Mouse (Mus musculus): ENCODE measurements at regions not wholly inside any gene's neighbourhood (a gene's known extent, or its start where the extent isn't known, plus 50 kb on each side); places are given as distances from the start of the nearest gene placed in this dataset.

DNA sequence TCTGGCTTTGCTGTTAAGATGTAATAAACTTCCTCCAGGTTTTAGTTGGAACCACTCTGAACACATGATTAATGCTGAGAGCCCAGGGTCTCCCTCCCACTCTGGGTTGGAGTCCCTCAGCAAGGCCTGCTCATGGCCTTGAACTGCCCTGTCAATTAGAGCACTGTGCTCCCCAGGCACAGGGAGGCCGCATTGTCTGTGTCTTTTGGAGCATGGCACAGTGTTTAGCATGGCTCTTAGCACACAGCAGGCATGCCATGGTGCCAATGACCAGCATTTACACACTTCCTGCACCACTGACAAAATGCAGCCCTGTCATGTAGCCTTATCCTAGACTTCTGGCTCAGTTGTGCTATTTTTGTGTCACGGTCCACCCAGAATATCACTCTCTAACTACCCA, 398.2 kb upstream of the Mmadhc start:
- peak; percentile 44 for DNase-seq (ENCODE audit: low spot score)

DNA sequence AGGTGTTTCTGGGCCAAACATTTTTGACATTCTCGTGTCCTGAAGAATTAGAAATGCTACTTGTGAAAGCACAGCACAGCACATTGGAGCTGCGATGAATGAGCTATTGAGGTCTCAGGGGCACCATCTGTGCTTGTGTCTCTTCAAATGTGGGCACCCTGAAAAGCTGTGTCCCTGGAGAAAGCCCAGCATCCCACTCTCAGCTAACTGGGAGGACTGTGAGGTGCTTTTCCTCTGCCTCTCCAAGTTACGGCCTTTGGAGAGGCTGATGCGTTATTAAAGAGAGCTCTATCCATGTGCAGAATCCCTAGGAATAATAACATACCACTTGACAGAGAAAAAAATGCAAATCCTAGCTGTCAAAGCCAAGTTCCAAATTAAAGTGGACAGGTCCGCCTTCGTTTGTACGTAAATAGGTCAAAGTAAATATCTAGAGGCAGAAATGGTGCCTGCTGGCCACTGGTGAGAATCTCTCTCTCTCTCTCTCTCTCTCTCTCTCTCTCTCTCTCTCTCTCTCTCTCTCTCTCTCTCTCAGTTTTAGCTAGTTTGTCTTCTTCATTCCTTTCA, 397.3 kb upstream of the Mmadhc start:
- DNase-seq (ENCODE audit: low spot score): no peak

DNA sequence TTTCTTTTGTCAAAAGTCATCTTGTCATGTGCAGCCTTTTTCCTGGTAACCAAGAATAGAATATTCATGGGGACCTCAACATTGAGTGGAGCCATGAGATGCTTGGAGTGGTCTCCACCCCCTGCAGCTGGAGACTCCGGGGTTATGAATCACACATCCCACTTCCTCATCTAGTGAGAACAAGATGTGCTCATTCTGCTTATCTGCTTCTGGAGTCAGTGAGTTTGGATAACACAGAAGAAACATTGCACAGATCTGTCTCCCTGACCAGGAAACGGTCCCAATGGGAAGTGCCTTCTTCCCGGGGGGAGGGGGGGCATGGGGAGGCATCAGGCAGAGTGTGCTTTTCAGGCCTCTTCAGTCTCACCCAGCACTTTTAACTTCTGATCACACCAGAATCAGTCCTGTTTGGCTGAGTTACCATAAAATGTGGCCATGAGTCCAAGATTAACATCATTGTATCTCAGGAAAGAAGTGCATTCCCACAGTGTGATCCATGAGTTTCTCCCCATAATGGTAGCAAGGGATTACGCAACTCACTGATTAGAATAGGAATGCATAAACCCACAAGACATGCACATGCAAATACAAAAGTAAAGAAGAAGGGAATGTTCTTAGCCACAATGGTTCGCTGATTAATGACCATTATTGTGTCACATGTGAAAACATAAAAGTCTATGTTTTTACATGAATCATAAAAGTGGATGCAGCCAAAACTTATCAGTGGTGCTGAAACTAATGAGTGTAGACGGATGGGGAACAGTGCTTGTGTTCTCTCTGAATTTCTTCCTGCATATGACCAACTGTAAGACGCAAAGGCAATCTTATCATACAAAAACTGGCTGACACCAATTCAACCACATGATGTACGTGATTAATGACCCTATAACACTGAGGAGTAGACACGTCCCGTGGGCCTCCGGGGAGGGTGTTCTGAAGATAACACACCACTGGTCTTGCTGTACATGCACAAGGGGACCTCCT, 393.8 kb upstream of the Mmadhc start:
- DNase-seq (ENCODE audit: low spot score): no peak

DNA sequence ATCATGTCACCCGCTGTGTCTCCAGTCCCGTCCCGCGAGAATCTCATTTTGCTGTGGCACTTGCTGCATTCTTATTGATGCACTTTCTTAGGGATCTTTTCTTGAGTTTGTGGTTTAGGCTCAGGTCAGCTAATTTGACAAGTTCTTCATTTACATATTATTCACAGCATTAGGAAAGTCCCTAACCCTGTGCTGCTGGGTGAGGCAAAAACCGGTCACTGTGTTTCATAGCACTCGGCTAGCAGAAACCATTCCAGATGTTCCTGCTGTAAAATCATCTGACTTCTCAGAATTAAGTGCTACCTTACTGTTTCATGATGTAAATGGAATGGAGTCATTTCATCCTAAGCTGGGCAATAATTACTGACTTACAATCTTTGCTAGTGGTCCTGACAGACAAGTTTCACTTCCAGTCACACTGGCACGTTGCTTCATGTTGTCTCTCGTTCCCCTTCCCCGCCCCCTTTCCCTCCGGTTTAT, 391.1 kb upstream of the Mmadhc start:
- DNase-seq (ENCODE audit: low spot score): no peak

DNA sequence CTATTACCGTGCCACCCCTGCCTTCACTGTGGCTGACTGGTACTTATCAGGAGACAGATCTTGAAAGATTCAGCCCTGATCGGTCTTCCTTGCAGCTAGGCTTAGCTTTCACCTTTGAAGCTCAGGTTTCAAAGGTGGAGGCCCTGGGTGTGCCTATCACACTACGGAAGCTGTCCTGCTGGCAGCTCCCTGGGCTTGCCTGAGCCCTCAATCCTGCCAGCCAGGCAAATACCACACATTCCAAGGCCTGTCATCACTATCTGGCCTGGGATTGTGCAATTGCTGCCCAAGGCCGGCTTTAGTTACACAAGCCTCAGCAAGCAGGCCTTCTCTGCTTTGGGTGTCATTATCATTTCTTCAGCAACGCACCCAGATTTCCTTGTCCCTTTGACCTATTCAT, 390.6 kb upstream of the Mmadhc start:
- DNase-seq (ENCODE audit: low spot score): peak; percentile 64

DNA sequence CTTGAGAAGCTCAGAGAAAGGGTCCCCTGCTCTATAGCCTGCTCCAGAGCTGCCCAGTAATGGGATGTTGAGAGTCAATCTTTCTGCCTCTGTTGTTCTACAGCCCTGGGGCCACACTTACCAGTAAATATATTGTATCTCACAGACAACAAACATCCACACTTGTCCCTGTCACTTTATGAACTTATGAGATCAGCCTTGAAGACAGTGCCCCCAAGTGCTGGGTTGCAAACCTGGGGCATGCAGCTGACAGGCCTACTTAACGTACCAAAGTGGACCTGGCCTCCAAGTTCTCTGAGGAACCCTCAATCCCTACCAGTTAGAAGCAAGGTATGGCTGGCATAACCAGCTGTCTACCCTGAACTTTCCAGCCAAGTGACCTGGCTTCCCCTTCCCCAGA, 380.9 kb upstream of the Mmadhc start:
- no peak for DNase-seq (ENCODE audit: low spot score)

DNA sequence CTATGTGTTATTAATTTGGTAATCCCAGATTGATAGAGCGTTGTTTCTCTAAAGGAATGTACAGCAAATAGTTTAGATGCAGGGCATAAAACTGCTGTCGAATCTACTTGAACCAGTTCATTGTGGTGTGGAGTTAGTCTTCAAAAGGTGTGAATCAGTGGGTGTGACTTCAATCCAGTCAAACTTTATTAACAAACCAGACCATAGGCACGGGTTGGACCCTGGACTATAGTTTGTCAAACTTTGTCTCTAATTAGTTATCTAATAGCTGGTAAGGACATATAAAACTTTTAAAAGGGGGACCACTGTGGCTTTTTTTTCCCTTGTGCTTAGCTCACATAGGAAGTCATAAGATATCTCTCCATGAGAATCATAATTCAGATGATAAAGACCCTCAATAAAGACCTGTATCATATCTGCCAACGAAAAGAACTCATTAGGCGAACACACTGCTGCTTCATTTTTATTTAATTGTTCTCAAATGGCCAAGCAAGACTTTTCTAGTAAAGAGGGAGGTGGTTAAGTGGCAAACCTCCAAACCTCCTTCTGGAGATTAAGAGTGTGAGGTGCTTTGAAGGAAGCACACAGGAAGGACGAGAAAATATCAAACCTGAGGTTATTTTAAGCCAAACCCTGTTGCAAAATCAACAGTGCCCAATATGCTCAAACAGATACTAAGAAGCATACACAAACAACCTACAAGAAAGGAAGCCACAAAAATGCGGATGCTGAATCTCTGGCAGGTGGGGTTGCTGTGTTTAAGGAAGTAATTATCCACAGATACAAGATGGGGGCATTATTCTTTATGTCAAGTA, 379.3 kb upstream of the Mmadhc start:
- no peak for DNase-seq (ENCODE audit: low spot score)

DNA sequence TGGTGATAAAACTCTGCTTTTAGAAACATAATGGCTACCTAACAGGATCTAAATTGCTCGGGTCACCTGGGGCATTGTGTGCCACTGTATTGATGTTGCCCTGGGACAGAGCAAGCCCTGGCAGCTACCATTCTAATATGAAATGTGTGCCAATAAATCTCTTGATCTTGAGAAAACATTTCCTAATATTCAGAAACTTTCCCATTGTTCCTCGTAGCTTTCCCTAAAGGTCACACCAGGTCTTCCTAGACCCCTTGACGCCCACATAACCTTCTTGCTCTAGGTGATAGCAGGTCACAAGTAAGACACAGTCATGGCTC, 378.2 kb upstream of the Mmadhc start:
- DNase-seq (ENCODE audit: low spot score): no peak

DNA sequence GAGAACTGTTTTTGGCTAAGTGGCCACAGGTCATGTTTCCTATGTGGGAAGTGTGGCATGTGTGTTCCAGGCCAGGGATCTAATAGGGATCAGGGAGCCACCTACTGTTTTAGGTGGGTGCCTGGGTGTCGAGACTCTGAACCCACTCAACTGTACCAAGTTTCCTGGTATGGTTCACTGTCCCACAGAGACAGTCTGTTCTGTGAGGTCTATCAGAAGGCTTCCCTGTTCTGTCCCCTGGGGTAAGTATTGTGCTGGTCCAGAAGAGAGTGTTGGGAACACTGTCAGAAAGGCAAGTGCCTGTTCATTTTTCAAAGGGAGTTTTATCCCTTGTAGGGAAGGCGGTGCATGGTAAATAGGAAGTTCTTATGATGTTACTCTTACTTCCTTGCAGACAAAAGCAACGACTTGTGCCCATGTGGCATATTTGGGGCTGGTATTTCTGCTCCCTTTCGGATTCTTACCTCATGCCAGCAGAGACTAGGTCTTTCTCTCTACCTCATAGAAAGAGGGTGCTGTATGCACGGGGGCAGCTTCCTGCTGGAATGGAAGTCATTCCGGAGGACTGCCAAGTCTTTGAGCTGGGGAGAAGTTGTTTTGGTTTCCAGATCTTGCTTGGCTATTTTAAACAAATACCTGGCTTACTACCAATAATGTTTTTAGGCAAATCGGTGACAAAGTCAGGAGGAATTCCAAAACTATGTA, 377.7 kb upstream of the Mmadhc start:
- no peak for DNase-seq (ENCODE audit: low spot score)

DNA sequence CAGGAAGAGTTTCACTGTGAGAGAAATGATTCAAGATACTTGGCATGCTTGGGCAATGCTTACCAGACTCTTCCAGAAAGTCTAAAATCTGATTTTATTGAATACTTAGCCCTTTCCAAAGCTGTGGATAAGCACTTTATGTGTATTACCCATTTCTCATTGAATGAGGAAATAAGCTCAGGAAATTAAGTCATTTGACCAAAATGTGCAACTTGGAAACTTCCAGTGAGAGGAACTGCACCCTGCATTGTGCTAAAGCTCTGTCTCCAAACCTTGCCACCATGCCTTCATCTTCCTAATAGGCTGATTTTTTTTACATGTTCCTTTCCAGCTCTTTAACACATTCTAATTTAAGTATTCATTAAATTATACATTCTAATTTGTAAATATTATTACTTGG, 372.7 kb upstream of the Mmadhc start:
- DNase-seq (ENCODE audit: low spot score): no peak

DNA sequence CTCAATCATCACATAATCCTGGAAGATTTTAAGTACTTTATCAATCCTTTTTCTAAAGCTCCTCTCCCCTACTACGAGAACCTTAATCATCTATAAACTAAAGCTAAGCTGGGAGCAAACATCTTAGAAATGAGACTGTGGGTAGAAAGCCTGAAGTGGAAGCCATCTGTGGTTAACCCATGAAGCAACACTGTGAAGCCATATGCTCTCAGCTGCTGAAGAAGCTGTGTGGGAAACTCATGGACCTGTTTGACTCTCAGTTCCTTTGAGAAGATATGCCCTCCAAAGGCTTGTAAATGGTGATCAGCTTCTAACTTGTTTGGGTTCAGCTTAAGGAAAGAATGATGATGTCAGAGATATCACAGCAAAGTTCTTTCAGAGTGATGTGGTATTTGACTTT, 372.2 kb upstream of the Mmadhc start:
- no peak for DNase-seq (ENCODE audit: low spot score)

DNA sequence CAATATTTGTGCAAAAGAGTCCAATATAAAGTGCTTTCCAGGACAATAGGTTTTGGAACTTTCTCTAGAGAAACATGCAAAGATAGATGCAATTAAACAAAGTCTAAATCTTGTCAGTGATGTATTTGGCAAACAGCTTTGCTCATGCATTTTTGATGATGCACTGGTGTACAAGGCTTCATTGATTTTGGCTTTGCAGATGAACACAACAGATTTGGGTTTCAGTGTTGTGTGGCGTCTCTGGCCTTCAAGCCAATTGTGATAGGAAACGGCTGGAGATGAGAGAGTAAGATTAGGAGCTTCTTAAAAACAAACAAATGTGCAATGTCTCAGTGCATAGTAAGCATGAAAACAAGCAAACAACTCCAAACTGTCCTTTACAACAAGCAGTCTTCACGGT, 370.6 kb upstream of the Mmadhc start:
- no peak for DNase-seq (ENCODE audit: low spot score)

DNA sequence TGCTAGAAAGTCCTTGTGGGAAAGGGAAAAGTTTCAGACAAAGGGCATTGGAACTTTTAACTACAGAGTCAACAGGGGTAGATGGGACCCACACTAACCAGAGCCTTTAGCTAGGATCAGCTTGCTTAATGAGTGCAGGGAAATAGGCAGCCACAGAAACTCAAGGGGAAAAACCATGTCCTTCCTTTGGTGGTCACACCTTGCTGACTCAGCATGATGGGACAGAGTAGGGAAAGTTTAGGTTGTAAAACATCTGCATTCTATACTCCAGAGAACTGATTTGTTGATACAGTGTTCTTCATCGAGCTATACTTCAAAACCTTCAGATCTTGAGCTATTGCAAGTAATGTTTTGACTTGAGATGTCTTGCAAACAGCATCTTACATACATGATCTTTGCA, 365.9 kb upstream of the Mmadhc start:
- DNase-seq (ENCODE audit: low spot score): no peak

DNA sequence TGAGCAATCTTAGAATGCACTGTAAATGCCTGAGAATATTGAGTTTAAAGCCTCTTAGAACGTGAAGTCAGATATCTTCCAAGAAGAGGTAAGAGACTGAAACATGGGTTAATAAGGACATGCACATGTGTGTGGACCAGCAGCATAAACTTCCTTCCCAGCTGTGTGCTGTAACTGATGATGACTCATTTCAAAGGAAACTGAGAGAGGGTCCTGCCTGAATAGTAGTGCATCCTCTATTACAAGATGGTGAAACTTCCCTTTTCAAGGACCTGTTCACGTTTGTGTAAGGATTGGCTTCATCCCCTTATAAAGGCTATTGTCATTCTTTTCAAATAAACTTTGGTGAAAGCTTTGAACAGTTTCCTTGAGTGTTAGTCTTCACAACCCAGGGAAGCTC, 363.4 kb upstream of the Mmadhc start:
- no peak for DNase-seq (ENCODE audit: low spot score)

DNA sequence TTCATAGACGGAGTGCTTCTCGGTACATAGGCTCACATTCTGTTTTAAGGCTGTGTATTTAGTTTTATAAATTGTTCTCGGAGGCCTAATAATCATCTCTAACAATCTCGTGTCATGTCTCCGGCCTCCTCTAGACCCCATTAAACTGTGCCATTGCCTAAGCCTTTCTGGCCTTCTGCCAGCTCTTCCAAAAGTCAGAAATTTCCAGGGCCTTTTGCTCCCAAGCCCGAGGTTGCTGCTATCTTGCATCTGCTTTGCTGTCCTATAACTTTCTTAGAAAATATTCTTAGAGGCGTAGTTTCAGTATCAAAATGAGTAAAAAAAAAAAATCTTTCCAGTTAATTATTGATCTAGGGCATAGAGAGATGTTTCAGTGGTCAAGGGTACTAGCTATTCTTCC, 361.2 kb upstream of the Mmadhc start:
- no peak for DNase-seq (ENCODE audit: low spot score)

DNA sequence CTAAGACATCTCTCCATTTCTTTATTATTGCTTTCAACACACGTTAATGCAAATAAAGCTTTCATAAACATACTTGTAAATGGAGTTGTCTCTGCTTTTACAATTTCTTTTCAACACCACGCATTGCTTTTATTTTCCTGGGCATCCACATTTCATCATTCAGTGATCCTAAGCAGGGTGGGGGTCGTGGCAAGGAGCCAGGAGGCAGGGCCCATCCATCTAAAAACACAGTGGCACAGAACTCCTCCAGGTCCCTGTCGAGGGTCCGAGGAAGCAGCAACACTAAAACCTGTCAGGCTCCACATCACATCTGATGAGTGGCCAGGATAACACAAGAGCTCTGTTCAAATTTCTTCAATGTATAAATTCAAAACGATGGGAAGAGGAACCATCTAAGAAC, 359.8 kb upstream of the Mmadhc start:
- DNase-seq (ENCODE audit: low spot score): no peak

DNA sequence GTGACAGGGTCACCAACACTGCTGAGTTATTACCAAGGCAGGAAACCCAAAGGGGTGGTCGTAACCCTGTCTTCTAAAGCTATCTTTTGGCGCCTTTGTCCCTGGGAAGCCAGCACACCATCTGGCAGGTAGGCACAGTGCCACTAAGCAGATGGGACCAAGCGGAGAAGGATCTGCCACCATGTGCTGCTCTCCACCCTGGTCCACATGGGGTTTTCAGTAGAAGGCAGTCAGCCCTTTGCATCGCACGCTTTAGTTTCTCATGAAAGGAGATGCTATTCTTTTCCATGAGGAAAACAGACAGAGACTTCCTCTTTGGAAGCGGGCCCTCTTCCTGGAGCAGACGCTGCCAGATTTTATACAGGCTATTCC, 358.3 kb upstream of the Mmadhc start:
- DNase-seq (ENCODE audit: low spot score): no peak

DNA sequence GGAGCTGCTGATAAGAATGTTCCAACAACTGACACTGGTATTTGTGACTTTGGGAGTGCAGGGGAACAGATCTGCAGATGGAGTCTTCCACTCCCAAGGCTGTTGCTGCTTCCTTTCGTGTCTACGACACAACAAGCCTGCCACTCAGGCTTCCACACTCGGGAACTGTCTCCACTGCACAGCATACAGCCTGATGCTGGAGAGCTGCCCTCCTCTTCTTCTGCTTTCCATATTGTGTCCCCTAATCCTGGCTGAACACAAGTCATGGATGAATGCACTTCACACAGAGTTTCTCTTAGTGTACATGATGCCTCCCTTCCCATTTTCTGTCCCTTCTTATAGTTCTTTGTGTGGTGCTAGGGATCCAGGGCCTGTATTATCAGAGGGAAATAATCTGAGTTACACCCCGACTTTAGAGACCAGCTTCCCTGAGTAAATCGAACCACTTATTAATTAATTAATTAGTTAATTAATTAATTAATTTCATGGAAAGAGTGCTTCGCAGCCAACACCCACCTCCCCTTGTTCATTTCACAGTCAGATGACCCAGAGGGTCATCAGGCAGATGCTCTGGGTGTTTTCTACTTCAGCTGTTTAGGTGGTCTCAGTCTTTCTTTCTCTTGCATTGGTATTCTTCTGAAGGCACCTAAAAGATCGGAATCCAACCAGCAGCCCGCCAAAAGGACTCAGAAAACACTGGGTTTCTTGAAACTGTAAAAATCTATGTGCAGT, 357.8 kb upstream of the Mmadhc start:
- no peak for DNase-seq (ENCODE audit: low spot score)

DNA sequence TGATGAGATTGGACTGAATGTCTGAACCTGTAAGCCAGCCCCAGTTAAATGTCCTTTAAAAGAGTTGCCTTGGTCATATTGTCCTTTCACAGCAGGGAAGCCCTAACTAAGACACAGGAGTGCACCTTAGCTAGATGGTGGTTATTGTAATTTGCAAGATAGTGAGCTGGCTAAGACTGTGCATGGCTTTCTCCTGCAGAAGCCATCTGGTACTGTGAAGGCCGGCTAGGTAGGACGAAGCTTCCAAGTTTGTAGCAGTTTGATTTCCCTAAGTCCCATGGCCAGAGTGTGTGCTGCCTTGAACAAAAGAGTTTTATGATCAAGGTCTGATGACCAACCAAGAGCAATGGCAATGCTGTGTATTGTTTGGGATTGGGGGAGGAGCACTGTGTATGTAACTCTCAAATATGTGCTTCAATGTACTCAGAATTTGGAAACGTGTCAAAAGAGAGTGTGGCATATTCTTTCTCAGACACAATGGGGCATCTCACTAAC, 356.6 kb upstream of the Mmadhc start:
- DNase-seq (ENCODE audit: low spot score): no peak

DNA sequence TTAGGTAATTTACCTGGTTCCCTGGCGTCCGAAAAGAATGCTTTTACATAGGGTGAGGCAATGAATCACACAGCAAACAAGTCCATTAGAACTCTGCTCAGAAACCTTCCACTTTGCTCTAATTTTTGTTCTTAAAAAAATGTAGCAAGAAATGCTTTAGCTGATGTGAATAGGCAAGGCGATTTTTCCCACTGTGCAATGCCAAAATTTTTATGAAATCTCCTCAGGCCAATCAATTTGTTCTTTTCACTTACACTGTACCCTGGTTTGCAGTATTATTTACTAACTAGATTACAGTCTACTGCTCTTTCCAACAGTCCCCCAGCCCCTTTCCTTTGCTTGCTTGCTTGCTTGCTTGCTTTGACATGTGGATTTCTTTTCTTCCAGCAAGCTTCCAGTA, 353.1 kb upstream of the Mmadhc start:
- DNase-seq (ENCODE audit: low spot score): no peak

DNA sequence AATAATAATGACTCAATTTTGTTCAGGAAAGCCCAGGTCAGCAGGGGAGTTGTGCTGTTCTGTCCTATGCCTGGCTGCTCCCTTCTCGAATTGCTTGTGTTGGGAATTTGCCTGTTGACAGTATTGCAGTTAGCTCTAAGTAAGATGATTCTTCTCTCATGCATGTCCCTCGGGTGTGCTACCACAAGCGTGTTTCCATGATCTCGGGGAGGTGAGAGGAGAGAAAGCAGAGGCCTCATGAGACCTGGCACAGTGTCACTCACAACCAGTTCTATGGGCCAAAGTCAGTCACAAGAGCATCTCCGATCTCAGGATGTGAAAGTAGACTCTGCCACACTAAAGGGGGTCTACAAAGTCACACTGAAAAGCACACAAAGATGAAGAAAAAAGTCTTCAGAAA, 346.6 kb upstream of the Mmadhc start:
- no peak for DNase-seq (ENCODE audit: low spot score)

Measured in embryo, embryonic 10 days (tissue).